Mouse (Mus musculus) myocyte (in vitro differentiated cells): ENCODE data around the gene Pfkfb3. TPM values are rescaled to one million over a fixed set of nuclear protein-coding genes. Genes with fewer than 3 reads are reported as not detected.

Source experiments
- H3K27me3 ChIP-seq: one replicate; pipeline ENCODE4 v1.6.1; 2011; ENCODE audit not compliant: control insufficient read depth, insufficient read depth, insufficient read length
- H3K36me3 ChIP-seq: one replicate; pipeline ENCODE4 v1.6.1; 2011; ENCODE audit not compliant: control insufficient read depth, insufficient read depth
- H3K4me2 ChIP-seq: one replicate; pipeline ENCODE4 v1.6.1; 2011; ENCODE audit warnings: low read depth, control low read depth
- H3K4me3 ChIP-seq: one replicate; pipeline ENCODE4 v1.5.1; 2011; ENCODE audit warnings: mild to moderate bottlenecking, control low read depth, moderate library complexity
- H3K79me2 ChIP-seq: one replicate; pipeline ENCODE4 v1.6.1; 2011; ENCODE audit not compliant: control insufficient read depth, insufficient read depth
- H3ac ChIP-seq: one replicate; pipeline ENCODE4 v1.6.1; 2011; ENCODE audit not compliant: control insufficient read depth, insufficient read length
- CEBPB ChIP-seq: IDR thresholded peaks from 2 replicates; pipeline ENCODE4 v1.6.1; 2011; ENCODE audit warnings: mild to moderate bottlenecking, moderate library complexity; ENCODE audit not compliant: poor library complexity, insufficient read depth, severe bottlenecking
- E2F4 ChIP-seq: IDR thresholded peaks from one replicate; pipeline ENCODE4 v1.6.1; 2011; ENCODE audit warnings: mild to moderate bottlenecking, control low read depth, moderate library complexity; ENCODE audit not compliant: insufficient read depth
- MAX ChIP-seq: IDR thresholded peaks from one replicate; pipeline ENCODE4 v1.6.1; 2011; ENCODE audit warnings: low read depth, mild to moderate bottlenecking, control low read depth
- MYOD1 ChIP-seq, 3 experiments: IDR thresholded peaks; one replicate each; pipeline ENCODE4 v1.6.1; 2011; ENCODE audit warnings: control low read depth in 2 of 3, low read depth in 2 of 3, mild to moderate bottlenecking in 2 of 3, moderate library complexity in 1 of 3; ENCODE audit not compliant: insufficient read length in 2 of 3, control insufficient read depth in 1 of 3
- MYOG ChIP-seq, 3 experiments: IDR thresholded peaks; one replicate each; pipeline ENCODE4 v1.6.1; 2011; ENCODE audit warnings: control low read depth in 2 of 3, low read depth in 2 of 3, mild to moderate bottlenecking in 2 of 3; ENCODE audit not compliant: insufficient read length in 2 of 3, control insufficient read depth in 1 of 3, insufficient read depth in 1 of 3
- POLR2A ChIP-seq: IDR thresholded peaks from one replicate; pipeline ENCODE4 v1.6.1; 2011; ENCODE audit warnings: low read depth, mild to moderate bottlenecking, control low read depth, moderate library complexity; ENCODE audit not compliant: insufficient read length
- POLR2AphosphoS2 ChIP-seq: IDR thresholded peaks from one replicate; pipeline ENCODE4 v1.6.1; 2011; ENCODE audit warnings: low read depth, control low read depth; ENCODE audit not compliant: insufficient read length
- REST ChIP-seq: IDR thresholded peaks from one replicate; pipeline ENCODE4 v1.6.1; 2011; ENCODE audit warnings: mild to moderate bottlenecking, control low read depth, moderate library complexity; ENCODE audit not compliant: insufficient read depth, insufficient read length
- SRF ChIP-seq: IDR thresholded peaks from one replicate; pipeline ENCODE4 v1.6.1; 2011; ENCODE audit warnings: low read depth; ENCODE audit not compliant: control insufficient read depth, insufficient read length
- TCF12 ChIP-seq: IDR thresholded peaks from one replicate; pipeline ENCODE4 v1.6.1; 2011; ENCODE audit warnings: mild to moderate bottlenecking, control low read depth; ENCODE audit not compliant: poor library complexity, insufficient read depth, severe bottlenecking
- TCF3 ChIP-seq: IDR thresholded peaks from one replicate; pipeline ENCODE4 v1.6.1; 2011; ENCODE audit warnings: low read depth, control low read depth; ENCODE audit not compliant: insufficient read length
- USF1 ChIP-seq: IDR thresholded peaks from one replicate; pipeline ENCODE4 v1.6.1; 2011; ENCODE audit warnings: low read depth, mild to moderate bottlenecking, control low read depth, moderate library complexity
- polyA plus RNA-seq: library from polyadenylated mRNA; unstranded; fragments of >200 nt; fragmentation: generic; extraction: Trizol; gene quantifications from one replicate; pipeline ENCODE4 v1.2.1, GENCODE M21; 2012; ENCODE audit warnings: missing spikeins

The Pfkfb3 gene
- polyA plus RNA-seq, 1 experiment = 2.0 TPM

DNA sequence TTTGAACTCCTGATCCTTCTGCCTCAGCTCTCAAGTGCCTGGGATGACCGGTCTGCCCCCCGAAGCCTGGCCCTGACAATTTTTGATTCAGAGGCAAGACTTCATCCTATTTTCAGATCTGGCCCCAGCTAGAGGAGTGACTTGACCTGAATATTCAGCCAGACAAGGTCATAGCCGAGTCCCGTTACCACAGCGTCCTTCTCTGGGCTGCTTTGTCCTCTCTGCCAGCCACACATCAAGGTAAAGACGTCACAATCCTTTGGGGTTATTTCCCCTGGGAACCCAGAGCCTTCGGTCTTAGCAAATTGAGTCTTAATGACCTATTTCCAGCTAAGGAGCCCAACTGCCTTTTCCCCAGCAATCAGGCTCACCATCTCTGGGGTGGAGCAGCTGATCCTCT is 14.6 kb upstream of the Pfkfb3 start:
- Histone ChIP-seq H3K79me2 (no peaks in the 10 kb centered on the region), H3K4me2 (no peak overlapping the region), H3ac (no peak overlapping the region), H3K27me3 (no peaks in the 10 kb centered on the region), H3K36me3 (no peaks in the 10 kb centered on the region), H3K4me3 (no peak overlapping the region)
- TF ChIP-seq POLR2AphosphoS2 = no peak
- no peak for TF ChIP-seq POLR2A
- TF ChIP-seq TCF12 = no peak
- no peak for TF ChIP-seq MYOD1 (IDR thresholded peaks at IDR 0.05; ENCODE audit: control insufficient read depth in 1 of 3, insufficient read length in 2 of 3, low read depth in 2 of 3)
- no peak for TF ChIP-seq REST
- no peak for TF ChIP-seq MYOG (IDR thresholded peaks at IDR 0.05; ENCODE audit: control insufficient read depth in 1 of 3, insufficient read depth in 1 of 3, insufficient read length in 2 of 3, low read depth in 2 of 3)
- TF ChIP-seq SRF = no peak
- TF ChIP-seq USF1 = no peak
- no peak for TF ChIP-seq MAX
- no peak for TF ChIP-seq E2F4
- TF ChIP-seq CEBPB = no peak
- TF ChIP-seq TCF3 = no peak

DNA sequence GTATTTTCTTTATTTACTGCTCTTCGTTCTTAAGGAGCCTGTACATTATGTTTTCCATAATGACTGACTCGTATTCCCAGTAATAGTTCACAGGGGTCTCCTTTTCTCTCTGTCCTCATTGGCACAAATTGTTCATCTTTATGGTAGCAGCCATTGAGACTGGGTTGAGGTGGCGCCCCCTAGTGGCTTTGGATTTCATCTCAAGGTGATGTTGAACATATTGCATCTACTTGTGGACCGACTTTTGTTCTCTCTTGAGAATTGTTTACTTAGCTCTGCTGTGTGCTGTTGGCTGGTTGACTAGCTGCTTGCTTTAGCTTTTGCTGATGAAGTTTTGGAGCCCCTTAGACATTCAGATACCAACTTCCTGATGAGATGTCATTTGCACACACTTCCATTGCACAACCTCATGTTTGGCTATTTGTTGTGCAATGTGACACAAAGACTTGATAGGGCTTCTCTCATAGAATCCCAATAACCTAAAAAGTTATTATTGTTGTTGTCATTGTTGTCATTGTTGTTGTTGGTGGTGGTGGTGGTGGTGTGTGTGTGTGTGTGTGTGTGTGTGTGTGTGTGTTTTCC is 14.0 kb upstream of the Pfkfb3 start:
- Histone ChIP-seq H3K36me3 (no peaks in the 10 kb centered on the region), H3K79me2 (no peaks in the 10 kb centered on the region), H3K4me3 (no peak overlapping the region), H3K27me3 (no peaks in the 10 kb centered on the region), H3ac (no peak overlapping the region), H3K4me2 (no peak overlapping the region)
- TF ChIP-seq POLR2AphosphoS2 (no peak), USF1 (no peak)

DNA sequence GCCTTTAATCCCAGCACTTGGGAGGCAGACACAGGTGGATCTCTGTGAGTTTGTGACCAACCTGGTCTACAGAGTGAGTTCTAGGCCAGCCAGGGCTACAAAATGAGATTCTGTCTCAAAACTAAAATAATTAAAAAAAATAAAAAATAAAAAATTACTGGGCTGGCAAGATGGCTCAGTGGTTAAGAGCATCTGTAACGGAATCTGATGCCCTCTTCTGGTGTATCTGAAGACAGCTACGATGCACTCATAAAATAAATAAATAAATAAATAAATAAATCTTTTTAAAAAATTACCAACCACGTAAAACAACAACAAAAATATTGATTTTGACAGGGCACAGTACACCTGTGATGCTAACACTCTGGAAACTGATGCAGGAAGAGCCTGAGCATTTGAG is 13.0 kb upstream of the Pfkfb3 start:
- H3K4me2 ChIP-seq = no peak overlapping the region
- no peak overlapping the region for H3ac ChIP-seq
- H3K36me3 ChIP-seq = no peaks in the 10 kb centered on the region
- H3K4me3 ChIP-seq = no peak overlapping the region
- TF ChIP-seq POLR2AphosphoS2 (no peak), REST (no peak), USF1 (no peak), CEBPB (no peak), TCF12 (no peak), MYOD1 (IDR thresholded peaks at IDR 0.05; ENCODE audit: control insufficient read depth in 1 of 3, insufficient read length in 2 of 3, low read depth in 2 of 3) (no peak), POLR2A (no peak), MYOG (IDR thresholded peaks at IDR 0.05; ENCODE audit: control insufficient read depth in 1 of 3, insufficient read depth in 1 of 3, insufficient read length in 2 of 3, low read depth in 2 of 3) (no peak), TCF3 (no peak), E2F4 (no peak), SRF (no peak), MAX (no peak)
- H3K27me3 ChIP-seq = no peaks in the 10 kb centered on the region
- no peaks in the 10 kb centered on the region for H3K79me2 ChIP-seq

DNA sequence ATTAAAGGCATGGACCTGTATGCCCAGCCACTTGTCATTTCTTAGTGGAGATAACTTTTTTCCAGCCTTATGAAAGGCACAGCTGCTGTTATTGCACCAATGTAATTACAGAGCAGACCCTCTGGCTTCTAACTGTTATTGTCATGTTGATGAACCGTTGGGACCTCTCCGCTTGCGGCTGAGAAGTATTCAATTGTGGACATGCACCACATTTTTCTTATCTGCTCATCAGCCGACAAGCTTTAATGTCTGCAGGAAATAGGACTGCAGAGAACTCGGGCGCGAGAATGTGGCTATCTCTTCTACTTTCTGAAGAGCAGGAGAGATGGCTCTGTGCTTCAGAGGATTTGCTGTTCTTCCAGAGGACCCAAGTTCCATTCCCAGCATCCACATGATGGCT is 12.4 kb upstream of the Pfkfb3 start:
- no peak for TF ChIP-seq MAX
- no peak for TF ChIP-seq REST
- no peak for TF ChIP-seq USF1
- TF ChIP-seq POLR2AphosphoS2 = no peak
- TF ChIP-seq E2F4 = no peak
- TF ChIP-seq MYOG (IDR thresholded peaks at IDR 0.05; ENCODE audit: control insufficient read depth in 1 of 3, insufficient read depth in 1 of 3, insufficient read length in 2 of 3, low read depth in 2 of 3) = no peak
- no peak for TF ChIP-seq POLR2A
- no peak for TF ChIP-seq SRF
- TF ChIP-seq MYOD1 (IDR thresholded peaks at IDR 0.05; ENCODE audit: control insufficient read depth in 1 of 3, insufficient read length in 2 of 3, low read depth in 2 of 3) = no peak
- no peak for TF ChIP-seq CEBPB
- no peak for TF ChIP-seq TCF12
- H3ac ChIP-seq = no peak overlapping the region
- no peak overlapping the region for H3K4me2 ChIP-seq
- H3K79me2 ChIP-seq = no peaks in the 10 kb centered on the region
- H3K36me3 ChIP-seq = no peaks in the 10 kb centered on the region
- H3K4me3 ChIP-seq = no peak overlapping the region
- no peaks in the 10 kb centered on the region for H3K27me3 ChIP-seq

DNA sequence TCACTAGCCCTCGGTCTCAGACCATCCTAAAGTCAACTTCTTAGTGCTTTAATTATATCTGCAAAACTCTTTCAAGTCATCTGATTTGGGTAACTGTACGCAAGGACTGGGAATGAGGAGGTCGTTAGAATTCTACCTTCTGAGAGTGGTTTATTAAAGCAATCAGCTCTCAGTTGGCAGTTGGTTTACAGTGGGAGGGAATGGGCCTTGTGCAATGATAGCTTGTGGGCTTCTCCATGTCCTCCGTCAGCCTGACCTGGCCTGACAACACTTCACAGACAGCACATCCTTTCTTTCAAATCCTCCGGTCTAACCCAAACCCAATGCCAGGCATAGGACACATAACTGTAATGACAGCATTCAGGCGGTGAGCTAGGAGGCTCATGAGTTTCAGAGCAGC is 10.9 kb upstream of the Pfkfb3 start:
- H3K27me3 ChIP-seq = no peaks in the 10 kb centered on the region
- H3K36me3 ChIP-seq = no peaks in the 10 kb centered on the region
- H3K4me2 ChIP-seq = no peak overlapping the region
- no peaks in the 10 kb centered on the region for H3K79me2 ChIP-seq
- H3K4me3 ChIP-seq = no peak overlapping the region
- no peak overlapping the region for H3ac ChIP-seq
- TF ChIP-seq E2F4 (no peak), REST (no peak), CEBPB (no peak), MYOD1 (IDR thresholded peaks at IDR 0.05; ENCODE audit: control insufficient read depth in 1 of 3, insufficient read length in 2 of 3, low read depth in 2 of 3) (no peak), USF1 (no peak), MAX (no peak), POLR2A (no peak), TCF3 (no peak), POLR2AphosphoS2 (no peak), SRF (no peak), TCF12 (no peak), MYOG (IDR thresholded peaks at IDR 0.05; ENCODE audit: control insufficient read depth in 1 of 3, insufficient read depth in 1 of 3, insufficient read length in 2 of 3, low read depth in 2 of 3) (no peak)
